Mouse (Mus musculus) kidney, postnatal 4 days (tissue): ENCODE results near the gene Mpst.
A peak's percentile ranks its signal among the peaks of the same experiment; 100 is the strongest.

Experiments
- DNase-seq, 2 experiments: peaks; one replicate each; pipeline ENCODE4 v3.0.0; 2021; ENCODE audit warnings: mixed read lengths in 2 of 2

Mpst gene

DNA sequence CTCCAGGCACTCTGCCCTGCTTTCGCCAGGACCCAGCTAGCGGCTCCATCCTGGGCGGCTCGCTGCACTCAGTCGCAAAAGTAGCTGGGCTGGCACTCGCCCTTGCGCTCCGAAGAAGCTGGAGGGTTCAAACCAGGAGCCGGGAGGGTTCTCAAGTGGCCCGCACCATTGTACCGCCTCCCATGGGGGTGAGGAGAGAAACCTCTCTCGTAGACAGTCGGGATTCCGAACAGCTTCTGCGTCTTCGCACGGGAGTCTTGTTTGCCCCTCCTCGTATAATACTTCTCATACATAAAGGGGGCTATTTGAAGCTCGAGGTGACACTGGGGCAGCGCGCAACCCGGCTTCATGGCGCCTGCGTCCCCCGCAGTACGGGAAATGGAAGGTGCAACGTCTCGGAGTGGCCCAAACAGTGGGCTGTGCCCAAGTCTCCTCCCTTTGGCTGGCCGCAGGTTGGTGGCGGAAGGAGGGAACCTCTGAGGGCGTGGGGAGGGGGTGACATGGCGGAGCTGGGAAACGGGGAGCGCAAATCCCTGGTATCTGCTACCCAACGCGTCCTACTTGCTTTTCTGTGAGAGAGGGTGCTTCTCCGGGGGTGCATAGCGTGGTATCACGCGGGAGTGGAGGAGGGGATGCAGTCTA is at the start of gene Mpst:
Gene Mpst, plus strand, starts transcription at position 124 of the 642 bp plus-strand sequence.
- DNase-seq, result peak; percentile 90 to 94

DNA sequence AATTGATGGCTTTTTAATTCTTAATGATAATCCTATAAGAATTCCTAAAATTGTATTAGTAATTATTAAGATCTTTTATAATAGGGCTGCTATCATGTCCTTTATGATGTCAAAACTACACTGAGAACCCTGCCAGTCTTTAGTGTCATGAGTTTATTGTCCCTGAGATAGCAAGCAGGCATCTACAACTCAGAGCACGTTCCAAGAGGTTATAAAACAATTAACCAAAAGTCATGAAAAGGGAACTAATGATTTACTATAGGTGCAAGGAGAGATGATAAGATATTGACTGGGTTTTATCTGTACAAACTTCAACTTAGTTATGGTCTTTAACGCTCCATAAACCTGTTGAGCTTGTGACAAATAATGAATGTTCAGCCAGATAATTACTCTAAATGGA is 40.3 kb upstream of the Mpst start:
- no peak for DNase-seq

DNA sequence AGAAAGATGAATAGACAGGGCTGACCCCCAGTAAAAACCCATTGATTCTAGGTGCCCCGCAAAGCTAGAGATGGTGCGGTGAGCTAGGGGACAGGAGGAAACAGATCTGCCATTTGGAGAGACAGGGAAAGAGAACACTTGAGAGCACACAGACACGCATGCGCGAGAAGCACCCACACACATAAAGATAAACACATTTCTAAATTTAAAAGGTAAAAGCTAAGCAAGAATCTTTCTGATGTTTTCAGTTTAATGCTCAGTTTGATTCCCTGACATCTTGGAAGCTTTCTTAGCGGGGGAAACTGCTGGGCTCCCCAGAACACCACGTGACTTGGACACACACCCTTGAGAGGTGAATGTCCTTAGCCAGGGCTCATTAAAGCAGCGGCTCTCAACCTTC is 39.3 kb upstream of the Mpst start:
- DNase-seq, result no peak

DNA sequence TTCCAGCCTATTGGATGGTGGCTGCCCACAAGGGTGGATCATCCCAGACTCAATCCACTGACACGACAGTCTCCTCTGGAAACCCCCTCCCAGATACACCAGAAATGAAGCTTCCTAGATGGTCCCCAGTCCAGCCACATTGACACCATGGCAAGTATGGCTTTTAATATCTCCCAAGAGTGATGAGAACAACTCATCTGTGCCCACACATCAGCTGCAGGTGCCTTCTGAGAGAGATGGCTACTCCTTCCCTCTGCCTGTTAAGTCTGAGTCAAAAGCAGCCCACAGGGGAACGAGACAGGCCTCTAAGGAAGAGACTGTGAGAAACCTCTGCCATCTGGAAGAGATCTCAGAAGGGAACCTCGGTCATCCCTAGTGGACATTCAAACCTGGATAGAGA is 38.4 kb upstream of the Mpst start:
- DNase-seq, result no peak

DNA sequence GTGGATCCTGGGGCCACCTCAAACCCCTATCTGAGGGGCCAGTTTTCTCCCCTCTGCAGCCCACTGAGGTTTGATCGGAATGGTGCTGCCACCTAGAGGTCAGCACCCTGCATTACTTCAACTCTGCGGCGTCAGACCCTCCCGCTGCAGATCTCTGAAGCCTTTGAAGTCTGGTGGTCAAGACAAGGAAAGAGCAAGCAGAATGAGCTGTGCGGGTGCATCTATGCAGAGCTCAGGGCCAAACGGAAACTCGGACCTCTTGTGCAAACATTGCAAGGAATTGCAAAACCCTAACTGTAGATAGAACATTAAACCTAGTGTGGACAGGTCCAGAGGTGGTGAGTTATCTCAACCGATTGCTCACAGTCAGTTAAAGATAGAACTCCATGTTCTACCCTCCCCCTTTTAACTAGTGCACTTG is 37.3 kb upstream of the Mpst start:
- DNase-seq, result peak; percentile 55 to 62

DNA sequence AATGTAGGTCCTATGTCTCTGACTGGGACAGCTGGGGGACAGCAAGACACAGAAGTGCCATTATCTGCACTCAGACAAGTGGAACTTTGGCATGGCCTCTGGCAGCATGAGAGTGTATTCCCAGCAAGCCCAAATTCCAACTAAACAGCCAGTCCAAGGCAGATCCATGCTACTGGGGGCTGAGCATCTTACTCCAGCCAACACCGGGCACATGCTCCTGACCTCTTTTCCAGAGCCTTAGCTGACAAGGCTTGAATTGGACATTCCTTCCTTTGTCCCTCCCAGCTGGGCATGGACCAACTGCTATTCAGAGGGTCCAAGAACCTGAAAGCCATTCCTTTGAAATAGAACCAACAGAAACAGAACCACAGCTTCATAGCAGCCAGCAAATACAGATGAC is 36.6 kb upstream of the Mpst start:
- DNase-seq, result no peak

DNA sequence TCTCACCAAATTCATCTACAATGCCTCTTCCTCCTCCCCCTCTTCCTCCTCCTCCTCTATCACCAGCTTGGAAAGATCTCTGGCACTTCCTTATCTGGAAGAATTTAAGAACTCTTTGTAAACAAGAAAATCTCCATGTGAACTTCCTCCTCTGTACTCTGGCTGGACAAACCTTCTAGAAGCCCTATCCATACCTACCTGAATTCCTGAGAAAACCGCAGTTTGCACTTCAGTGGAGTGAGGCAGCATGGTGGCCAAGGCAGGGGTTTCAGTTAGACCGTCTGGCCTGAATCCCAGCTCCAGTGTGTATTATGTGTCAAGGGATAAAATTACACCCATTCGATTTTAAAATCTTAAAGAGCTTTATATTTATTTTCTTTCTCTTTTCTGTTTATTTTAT is 33.4 kb upstream of the Mpst start:
- DNase-seq, result no peak

DNA sequence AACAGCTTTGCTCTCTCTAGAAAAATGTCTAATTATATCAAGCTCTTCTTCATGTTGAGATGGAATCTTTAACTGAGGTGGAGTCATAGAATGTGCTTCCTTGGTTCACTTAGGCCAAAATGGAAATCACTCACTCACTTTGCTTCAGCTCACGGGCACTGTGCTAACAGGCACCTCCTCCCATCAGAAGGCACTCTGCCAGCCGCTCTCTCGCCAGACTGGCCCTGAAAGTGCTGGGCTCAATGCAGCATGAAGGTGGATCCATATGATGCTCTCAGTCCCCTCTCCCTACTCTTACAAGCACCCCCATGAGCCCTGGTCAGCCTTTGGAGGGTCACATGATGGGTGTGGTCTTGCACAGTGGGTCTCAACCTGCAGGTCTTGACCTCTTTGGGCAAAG is 32.0 kb upstream of the Mpst start:
- peak in 1 of 2 experiments; percentile 15 for DNase-seq

DNA sequence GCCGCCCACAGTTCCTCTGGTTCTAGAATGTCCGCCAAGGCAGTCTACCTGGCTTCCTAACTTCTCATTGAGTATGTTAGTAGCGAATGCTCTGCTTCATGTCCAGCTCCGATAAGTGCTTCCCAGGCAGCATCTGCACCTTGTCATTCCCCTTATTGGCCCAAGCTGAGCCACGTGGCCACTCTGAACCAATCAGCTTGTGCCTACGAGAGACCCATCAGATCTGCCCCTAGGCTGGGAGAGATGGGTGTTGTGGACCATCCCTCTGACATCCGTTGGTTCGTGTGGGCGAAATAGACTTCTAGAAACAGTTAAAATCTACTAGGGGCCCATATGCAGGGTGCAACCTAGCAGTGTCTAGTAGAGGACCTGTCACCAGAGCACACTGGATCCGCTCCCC is 28.4 kb upstream of the Mpst start:
- DNase-seq, result no peak

DNA sequence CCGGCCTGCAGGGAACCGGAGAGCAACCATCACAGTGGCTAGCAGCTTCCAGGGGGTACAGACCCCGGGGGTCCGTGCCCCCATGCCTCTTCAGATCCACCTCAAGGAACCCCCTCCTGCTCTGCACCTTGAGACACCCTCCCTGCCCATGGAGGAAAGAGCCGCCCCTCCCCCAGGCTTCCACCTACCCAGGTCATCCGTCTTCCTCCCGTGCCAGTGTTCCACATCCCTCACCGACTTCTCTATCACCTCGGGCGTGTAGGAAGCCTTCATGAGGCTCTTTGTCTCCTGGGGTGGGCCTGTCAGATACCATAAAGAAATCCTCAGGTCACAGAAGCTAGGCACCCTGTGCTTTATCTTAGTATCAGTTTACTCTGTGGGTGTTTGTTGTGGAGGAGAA is 27.7 kb upstream of the Mpst start:
- no peak for DNase-seq

DNA sequence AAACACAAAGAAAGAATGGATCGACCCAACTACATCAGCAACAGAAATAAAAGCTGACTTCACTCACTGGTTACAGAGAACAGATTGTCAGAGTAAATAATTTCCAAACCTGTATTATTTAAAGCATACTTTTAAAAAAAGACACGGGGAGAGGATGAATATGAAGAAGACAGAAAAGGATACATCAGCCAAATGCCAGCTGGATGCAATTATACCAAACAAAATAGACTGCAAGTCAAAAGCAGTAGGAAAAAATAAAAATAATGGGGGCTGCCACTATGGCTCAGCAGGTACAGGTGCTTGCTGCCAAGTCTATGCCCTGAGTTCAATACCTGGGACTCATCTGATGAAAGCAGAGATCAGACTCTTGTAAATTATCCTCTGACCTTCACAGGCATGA is 26.0 kb upstream of the Mpst start:
- no peak for DNase-seq

DNA sequence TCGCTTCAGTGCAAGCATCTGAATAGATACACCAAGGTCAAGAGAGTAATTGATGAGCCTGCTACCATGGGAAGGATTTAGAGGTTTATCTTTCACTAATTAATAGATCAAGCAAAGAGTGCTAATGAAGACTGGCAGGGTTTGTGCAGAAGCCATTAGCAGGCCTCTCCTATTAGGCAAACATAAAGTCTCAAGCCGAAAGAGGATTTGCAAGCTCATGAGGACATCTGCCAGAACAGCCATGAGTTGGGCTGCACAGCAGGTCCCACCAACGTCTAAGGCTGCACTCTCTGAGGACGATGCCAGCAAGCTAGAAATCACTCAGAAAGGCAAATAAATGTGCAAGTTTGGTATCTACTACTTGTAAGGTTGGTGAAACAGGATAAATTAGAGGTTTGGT is 25.5 kb upstream of the Mpst start:
- no peak for DNase-seq

DNA sequence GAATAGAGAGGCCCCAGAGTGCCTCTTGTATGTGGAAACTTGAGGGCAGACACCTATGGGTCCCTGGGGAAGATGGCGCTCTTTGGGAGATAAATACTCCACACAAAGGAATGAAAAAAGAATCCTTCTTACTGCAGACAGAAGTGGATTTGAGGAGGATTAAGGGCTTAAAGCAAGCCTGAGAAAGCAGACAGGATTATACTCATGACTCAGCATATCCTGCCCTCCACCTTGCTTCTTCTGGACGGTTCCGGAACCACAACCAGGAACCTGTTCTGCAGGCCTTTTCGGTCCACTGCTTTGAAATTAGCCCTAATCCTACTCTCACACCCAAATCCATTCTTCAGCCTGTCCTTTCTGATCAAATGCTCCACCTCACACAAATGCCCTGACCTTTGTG is 24.1 kb upstream of the Mpst start:
- no peak for DNase-seq

DNA sequence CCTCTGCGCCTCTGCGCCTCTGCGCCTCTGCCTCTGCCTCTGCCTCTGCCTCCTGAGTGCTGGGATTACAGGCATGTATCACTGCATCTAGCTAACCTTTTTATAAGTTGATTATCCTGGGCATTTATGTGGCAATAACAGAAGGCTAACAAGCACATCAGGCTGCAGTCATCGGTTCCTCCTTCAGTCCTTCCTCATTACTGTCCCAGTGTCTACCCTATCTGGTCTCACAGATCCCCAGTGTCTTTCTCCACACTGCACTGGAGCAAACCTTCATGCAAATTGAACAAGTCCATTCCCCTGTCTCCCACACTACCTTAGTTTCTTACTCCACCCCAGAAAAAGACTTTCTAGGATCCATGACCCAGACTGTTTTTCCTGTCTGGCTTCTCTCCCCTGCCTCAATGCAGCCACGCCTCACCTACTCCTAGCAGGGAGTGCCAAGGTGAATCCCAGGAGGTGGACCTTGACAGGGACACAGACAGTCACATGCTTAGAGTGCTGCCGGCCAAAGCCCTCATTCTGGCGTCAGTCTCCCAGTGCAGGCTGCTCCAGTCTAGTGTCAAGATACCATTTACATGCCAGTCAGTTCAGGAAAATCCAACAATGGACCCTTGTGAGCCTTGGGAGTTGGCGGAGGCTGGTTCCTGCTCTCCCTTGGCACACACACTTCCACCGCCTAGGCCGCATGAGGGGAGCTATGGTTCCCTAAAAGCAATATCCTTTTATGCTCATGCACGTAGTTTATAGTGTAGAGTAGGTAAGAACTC is 22.6 kb upstream of the Mpst start:
- peak; percentile 29 to 47 for DNase-seq

DNA sequence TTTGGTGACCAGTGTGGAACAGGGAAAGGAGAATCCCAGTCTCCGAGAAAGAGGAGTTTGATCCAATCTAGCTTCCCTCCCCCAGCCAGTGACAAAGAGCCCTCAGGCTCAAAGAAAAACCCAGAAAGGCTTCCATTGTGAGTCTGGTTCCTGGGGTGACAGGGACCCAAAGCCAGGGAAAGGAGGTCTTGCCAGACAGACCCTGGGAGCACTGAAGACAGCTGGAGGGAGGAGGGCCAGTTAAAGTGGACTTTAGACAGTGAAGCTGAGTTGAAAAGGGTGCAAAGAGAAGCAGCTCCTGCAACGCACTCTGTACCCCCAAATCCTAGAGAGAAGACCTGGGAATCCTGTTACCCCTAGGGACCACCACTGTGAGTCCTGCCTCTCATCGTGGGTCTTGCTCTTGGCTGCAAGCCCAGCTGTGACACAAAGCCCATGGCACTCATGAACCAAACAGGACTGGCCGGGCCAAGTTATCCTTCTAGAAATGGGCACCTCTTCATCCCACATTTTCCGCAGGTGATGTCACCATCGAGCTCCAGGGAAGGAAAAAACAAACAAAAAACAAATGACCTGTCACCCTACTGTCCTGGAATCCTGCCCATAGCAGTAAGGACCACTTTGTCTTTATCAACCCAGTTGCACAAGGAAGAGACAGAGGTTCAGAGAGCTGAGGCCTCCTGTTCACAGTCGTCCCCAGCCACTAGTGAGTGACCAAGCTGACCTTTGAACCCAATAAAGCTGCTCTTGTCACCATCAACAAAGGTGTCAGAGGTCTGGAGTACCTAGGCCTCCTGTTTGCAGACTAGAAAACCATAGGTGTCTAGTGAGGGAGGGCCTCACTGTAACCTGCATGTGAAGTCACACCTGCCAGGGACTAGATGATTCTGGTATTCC is 21.7 kb upstream of the Mpst start:
- no peak for DNase-seq

DNA sequence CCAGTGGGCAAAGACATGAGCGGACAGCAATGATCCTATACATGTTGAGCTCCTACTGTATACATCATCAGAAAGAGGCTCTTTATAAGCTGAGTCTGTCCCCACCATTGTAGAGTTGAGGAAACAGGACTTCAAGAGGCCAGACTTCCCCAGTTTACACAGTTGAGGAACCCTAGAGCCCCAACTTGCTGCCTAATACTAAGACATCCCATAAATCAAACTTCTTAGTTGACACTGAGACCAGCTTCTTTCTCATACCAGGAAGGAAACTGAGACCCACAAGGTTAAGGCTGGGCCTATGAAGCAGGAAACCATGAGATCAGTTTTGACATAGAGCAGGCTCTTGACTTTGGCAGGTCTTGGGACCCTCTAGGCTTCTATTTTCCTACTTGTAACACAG is 20.7 kb upstream of the Mpst start:
- no peak for DNase-seq

DNA sequence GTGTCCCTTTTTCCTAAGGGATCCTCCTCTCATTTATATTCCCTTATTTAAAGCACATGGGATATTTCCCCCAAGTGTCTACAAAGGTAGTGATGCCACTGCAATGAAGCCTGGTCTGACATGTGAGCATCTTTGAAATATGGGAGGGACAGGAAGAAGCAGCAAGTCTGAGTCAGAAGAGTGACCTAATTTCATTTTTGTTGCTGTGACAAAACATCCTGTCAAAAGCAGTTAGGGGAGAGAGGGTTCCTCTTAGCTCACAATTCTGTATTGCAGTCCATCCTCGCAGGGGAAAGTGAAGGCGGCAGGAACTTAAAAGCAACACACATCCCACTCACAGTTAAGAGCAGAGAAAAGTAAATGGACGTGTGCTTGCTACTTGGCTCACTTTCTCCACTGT is 15.4 kb upstream of the Mpst start:
- no peak for DNase-seq

DNA sequence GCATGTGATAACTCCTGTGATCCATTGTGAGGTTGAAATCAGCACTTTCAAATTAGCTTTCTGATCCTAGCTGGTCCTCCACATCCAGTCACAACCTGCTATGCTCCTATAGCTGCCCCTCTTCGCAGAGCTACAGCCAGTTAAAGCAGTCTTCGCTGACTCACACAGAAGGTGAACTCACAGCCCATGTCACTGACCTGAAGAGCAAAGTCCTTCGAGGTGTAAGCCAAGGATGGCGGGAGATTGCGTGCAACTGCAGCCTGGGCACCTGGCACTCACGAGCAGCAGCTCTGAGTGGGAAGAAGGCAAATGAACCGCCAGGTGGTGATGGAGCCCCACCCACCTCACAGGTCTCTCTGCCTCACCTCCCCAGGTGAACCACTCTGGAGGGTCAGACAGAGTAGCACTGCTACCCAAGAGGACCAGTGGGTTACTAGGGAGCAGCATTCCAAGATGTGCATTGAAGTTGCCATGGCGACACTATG is 10.7 kb upstream of the Mpst start, which contains the start of gene Tex33:
Gene Tex33, minus strand, starts transcription at position 435 of the 485 bp plus-strand sequence.
- no peak for DNase-seq

DNA sequence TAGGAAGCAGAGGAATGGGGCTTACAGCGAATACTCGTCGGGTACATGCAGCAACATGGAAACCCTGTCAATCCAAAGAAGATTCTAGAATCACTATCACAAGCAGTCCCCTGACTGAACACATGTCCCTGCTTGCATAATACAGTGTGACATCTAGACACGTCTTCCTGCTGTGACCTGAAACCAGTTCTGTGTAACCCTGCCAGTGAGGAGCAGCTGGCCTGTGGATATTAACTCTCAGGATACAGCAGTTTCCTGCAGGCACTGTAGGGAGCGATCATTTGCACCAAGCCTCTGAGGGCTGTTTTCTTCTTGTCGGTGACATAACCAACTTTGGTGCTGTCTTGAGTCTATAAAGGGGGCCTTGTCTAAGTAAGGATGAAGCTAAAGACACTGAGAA is 4.9 kb upstream of the Mpst start:
- DNase-seq, result no peak

DNA sequence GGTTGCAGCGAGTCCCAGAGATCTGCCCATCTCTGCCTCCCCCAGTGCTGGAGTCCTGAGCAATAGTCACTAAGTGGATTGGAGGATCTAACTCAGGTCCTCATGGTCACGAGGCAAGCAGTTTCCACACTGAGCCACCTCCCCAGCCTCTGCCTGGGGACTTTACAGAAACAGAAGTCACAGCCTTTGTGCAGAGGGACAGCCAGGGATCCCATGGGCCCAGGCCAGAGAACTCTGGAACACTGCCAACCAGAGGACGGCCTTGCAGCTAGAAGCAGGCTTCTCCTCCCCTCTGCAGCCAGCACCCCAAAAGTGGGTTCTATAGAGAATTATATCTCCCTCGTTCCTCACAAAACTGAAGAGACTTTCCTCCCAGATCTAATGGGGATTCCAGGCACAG is 4.3 kb upstream of the Mpst start:
- DNase-seq, result peak; percentile 64 to 73

DNA sequence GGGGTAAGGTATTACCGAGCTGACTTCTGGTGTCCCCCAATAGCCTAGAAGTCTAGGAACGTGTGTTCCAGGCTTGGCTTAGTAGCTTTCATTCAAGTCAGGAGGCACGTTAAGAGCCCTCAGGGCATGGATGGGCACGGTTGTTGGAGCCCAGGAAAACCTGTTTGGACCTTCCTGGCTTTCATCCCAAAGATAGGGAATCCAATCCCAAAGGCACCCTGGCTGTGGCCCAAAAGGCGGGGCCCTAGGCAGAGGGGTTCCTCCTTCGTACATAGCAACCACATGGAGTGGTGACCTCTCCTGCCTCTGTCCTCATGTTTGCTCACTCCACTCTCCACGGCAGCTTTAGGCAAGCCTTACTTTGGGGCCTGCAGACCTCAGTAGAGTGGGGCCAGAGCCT is 3.8 kb upstream of the Mpst start:
- DNase-seq, result peak; percentile 30 to 50

DNA sequence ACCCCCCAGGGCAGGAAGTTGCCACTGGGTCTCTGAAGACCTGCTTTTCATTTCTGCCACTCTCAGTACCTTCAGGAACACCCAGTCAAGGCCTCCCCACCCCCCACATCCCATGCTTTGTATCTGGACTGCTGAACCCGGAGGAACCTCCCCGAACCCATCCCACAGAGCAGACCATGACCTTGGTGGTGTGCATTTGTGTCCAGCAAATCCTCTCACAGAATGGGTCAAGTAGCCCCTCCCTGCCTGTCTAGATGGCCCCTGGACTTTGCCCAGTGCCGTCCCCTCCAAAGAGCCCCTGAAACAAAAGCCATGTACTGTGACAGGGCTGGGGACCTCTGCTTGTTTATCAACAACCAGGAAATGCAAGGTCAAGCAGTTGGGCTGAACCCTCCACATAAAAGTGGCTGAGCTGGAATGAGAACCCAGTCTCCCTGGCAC is 2.9 kb upstream of the Mpst start:
- DNase-seq, result peak; percentile 70 to 85

DNA sequence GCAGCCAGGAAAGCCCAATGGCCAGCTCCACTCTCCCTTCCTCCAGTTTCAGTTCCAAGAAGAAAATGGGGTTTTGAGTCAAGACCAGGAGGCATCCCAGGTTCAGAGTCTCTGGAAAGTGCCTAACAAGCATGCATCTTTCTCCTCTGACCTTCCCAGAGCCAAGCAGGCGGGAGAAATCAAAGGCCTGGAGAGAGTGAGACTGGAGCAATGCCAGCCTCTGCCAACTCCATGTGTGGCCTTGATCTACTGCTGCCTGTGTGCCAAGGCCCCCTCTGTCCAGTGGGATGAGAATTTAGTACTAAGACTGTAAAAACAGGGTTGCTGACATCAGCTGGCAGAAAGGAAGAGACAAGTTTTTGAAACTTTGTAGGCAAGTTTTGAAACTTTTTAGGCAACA is 2.3 kb upstream of the Mpst start:
- peak; percentile 50 to 70 for DNase-seq
